Mouse (Mus musculus) cerebellum, adult 9-10 months (tissue): ENCODE measurements at regions not wholly inside any gene's neighbourhood (a gene's known extent, or its start where the extent isn't known, plus 50 kb on each side); places are given as distances from the start of the nearest gene placed in this dataset.

Experiments used
- DNase-seq: peaks from one replicate; pipeline ENCODE4 v3.0.0; 2022

GRCm38 (mm10) chr17:79414006-79414405 lies 59.1 kb upstream of the Cdc42ep3 start:
- DNase-seq: no peak

DNA sequence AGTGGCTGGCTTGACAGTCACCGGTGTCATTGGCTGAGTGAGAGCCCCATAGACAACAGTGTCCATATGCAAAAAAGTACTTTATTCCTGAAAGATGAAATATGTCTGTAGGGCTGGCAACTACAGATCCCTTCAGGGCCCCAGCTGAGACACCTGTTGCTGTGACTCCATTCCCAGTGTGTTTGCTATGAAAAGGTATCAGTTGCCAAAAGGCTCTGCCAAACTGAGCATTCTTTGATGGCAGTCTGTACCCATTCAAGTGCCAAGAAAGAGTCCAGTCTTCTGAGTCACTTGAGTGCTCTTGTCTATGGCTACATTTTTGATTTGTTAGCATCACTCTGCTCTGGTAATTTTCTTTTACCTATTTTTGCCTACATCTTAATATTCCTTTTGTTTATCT lies 63.1 kb upstream of the Cdc42ep3 start:
- no peak for DNase-seq

DNA sequence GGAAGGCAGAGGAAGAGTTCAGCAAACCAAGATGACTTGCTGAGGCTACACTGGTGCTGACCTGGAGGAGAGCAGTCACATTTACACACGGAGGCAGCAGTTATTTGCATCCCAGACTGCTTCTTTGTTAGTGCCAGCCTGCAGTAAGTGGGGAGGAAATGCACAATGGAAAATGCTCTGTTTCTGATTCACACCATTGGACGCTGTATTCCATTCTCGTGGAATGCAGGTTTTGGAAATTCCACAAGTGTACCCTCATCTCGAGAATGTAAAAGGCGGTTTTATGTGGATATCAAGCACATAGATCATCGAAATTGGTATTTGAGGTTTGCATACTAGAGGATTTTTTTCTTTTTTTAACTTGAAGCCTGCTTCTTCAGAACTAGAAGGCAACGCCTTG lies 66.7 kb upstream of the Cdc42ep3 start:
- no peak for DNase-seq

- no peak for DNase-seq
These were observed 84.3 kb upstream of the Cdc42ep3 start for GRCm38 (mm10) chr17:79439182-79439581.

DNA sequence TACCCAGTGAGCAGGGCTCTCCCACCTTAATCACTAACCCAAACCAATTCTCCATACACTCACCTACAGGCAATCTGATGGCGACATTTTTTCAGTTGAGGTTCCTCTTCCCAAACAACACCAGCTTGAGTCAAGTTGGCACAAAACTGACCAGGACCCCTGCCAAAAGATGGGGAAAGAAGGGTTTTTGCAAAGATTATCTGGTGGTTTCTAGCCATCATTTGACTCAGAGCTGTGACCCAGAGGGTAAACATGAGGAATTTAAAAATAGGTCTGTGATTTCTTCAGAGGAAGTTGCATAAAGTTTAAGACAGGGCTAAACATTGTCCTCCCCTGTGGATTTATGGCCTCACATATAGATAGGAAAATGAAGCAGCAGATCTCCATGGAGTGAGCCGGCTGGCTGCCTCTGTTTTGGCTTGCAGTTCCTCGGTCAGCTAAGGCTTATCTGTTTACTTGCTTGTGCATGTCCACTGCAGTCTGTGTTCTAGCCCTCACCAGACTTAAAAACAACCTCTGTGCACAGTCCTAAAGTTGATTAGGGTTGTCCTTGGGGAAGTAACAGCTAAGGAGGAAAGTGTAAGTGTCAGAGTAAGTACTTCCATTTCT lies 87.7 kb upstream of the Cdc42ep3 start:
- DNase-seq: no peak

- DNase-seq: no peak
These were observed 92.3 kb upstream of the Cdc42ep3 start for GRCm38 (mm10) chr17:79447170-79447569.

- no peak for DNase-seq
These were observed 96.4 kb upstream of the Cdc42ep3 start for GRCm38 (mm10) chr17:79451141-79451860.

DNA sequence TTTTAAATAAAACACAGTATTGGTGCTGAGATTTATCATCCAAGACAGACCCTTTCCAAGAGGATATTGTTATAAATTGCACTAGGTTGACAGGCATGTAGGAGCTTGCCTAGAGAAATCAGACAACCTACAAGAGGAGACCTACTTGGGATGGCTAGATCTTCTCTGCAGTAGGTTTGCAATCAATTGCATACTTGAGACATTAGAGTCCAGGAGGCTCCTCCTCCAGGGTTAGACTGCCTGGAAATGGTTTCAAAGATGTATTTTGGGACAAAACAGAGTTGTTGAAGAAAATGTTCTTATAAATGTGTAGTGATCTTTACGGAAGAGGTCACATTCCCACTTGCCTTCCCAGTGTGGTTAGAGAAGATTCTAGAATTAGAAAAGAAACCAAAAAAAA lies 98.9 kb upstream of the Cdc42ep3 start:
- no peak for DNase-seq

GRCm38 (mm10) chr17:79454526-79454925 lies 99.6 kb upstream of the Cdc42ep3 start:
- no peak for DNase-seq

DNA sequence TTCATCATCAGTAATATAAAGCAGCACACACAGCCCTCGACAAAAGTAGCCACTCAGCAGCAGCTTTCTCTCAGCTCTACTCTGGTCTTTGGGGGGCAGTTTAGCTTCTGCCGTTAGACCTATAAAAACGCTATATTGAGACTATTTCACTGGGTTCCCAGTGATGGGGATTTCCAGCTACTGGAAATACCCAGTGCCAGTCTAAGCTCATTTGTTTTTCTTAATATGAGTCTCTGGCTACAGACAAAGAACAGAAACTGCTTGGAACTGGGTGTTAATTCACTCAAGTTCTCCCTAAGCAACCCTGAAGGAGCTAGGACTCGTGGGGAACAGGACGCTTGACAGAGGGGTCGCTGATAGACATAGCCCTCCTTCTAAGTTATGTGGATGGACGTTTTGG lies 100.3 kb upstream of the Cdc42ep3 start:
- DNase-seq: no peak

DNA sequence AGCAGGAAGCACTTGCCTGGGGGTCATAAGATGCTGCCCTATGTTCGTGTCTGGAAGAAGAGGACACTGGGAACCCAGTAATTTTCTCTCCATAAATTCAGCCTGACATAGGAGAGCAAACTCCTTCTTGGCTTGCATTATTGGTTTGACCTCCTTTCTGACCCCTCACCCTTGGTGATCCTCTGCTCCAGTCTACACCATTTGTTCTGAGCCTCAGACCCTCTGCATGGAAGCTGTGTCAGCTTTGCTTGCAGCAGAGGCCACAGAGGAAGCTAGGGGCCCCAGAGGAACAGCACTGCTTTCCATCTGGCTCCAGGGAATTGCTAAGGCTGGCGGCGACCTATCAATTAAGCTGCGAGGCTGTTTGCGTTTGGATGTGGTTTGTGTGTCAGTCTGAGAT lies 102.7 kb upstream of the Cdc42ep3 start:
- no peak for DNase-seq

- DNase-seq: no peak
These were observed 106.8 kb upstream of the Cdc42ep3 start for GRCm38 (mm10) chr17:79461681-79462091.

- DNase-seq: no peak
These were observed 108.3 kb upstream of the Cdc42ep3 start for GRCm38 (mm10) chr17:79463074-79463694.

GRCm38 (mm10) chr17:79465666-79466065 lies 110.8 kb upstream of the Cdc42ep3 start:
- DNase-seq: no peak

GRCm38 (mm10) chr17:79471639-79472038 lies 116.7 kb upstream of the Cdc42ep3 start:
- no peak for DNase-seq

DNA sequence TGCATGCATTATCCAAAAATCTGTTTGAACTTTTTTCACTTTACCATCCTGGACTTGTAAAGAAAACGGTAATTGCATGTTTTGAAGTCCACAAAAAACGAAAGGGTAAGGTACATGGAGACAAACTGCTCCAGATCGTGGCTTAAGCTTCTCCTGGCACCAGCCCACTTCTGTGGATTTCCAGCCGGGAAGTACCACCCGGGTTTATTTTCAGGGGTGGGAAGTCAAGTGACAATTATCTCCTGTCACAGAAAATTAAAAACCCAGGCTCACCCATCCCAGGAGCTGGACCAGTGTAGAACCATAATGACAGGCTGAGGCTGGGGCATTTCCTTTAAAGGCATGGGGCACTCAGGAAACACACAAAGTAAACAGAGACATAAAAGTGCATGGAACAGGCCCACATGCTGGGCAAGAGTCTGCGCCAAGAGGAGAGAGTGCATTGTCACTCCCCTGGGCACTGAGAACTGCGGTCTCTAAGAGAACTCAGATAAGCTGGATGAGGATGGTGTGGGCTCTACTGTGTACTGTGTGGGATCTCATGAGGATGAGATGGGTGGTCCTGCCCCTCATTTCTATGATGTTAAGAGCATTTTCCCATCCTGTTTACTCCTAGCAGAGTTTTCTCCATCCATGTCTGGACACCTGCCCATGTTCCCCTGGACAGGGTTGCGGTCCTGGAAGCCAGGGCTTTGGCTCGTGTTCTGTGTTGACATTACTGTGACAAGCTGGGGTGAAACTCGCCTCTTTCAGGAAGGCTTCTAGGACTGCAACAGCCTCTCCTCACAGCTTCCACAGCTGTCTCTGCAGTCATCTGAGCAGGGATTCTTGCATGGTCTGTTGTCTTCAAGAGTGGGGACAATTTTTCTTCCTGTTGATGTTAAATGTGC lies 117.5 kb upstream of the Cdc42ep3 start:
- no peak for DNase-seq

DNA sequence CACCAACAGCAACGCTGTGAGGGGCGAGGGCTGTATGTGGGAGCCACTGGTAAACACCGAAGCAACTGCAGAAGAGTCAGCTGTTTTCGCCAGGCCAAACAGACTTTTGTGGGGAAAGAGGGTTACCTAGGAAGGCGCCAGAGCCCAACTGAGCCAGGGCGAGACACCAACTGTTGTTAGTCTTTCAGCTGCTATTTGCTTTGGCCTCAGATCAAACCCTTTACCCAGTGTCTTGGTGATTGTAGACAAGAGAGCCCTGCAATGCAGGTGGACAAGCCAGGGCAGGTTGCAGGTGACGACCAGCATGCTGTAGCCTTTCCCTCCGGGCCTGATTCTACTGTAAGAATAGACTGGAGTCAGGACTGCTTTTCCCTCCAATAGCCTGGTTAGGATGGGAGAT lies 121.8 kb upstream of the Cdc42ep3 start:
- no peak for DNase-seq

DNA sequence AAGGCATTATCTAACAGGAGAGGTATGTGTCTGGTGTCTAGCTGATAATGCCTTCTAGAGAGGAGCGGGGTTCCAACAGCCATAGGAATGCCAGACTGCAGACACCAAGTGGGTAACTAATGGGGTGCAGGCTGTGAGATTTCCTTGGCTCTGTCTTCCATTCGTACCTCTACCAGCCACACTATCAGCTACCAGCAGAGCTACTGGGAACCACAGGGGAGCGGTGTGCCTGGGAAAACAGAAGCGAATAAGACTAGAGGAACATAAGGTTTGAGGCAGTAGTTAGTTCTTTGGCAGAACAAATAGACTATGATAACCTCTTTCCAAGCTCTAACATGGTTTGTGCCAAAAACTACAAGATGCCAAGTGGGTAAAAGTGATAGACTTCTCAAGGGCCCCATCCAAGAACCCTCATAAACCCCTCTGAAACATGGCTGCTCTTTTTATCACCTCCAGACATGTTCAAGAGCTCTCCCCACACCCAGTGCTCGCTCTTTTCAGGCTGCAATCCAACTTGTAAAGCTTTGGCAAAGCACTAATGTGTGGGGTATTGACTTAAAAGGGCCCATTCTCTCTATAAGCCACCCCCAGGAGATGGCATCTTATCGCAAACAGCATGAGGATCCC lies 126.3 kb upstream of the Cdc42ep3 start:
- DNase-seq: no peak

GRCm38 (mm10) chr17:79481936-79482335 lies 127.0 kb upstream of the Cdc42ep3 start:
- no peak for DNase-seq

DNA sequence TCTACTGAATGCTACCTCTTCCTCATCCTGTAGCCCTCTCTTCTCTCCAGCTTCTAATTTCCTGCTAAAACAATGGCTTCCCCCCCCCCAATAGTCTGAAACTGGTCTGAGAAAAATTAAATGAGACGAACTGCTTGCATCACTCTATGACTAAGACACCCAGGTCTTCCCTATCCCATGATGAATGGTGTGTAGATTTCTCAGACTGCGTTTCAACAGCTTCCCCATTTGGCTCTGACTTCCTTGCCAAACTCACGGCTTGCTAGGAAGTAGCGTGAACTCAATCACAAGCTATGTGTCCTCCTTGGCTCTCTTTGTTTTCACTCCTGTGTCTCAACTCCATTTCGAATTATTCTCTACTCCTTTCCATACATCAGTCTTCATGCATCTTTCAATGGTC lies 126.4 kb upstream of the Rmdn2 start:
- no peak for DNase-seq

DNA sequence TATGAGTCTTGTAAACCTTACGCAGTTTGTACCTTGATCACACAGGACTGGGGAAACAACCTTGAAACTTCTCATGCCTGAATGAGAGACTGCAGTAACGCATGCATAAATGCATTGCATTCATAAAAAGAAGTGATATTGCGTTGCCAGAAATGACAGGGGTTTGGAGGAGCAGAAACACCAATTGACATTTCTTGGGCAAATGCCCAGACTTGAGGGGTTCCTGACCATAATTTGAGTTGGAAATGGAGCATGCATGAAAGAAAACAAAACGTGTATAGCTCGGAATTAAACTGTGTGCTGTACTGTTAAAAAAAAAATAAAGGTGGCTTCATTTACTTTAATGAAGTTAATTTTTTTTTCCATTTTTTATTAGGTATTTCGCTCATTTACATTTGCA lies 122.4 kb upstream of the Rmdn2 start:
- no peak for DNase-seq

- no peak for DNase-seq
These were observed 114.0 kb upstream of the Rmdn2 start for GRCm38 (mm10) chr17:79497629-79498028.

- no peak for DNase-seq
These were observed 113.3 kb upstream of the Rmdn2 start for GRCm38 (mm10) chr17:79498321-79498720.
